In the genomic region with DNA sequence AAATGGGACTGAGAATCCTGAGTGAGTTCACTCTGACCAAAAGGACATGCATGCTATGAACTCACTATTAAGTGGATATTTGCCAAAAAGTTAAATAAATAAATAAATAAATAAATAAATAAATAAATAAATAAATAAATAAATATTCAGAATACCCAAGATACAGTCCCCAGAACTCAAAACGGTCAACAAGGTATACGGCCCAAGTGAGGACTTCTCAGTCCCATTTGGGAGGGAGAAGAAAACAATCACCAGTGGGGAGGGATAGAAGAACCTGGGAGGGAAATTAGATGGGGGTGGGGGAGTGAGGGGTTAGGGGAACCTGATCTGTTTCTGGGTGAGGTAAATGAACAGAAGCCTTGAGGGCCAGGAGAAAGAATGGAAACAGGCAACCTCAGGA, we compare ENCODE assay signal across 35 mouse cellular contexts.
"Had no signal": no experiment of that assay in that cellular context is flagged by ENCODE, and none has a peak within 500 bp of the region (broad histone marks: within the 10 kb centered on the region; RNA-seq: fewer than 3 reads in every experiment).

No protein-coding gene starts in this region.

- H3K4me3 ChIP-seq: heart, embryonic 10.5 days; heart, embryonic 12.5 days; heart, embryonic 13.5 days; heart, embryonic 15.5 days; hindbrain, embryonic 10.5 days; hindbrain, embryonic 12.5 days; hindbrain, embryonic 13.5 days; hindbrain, embryonic 15.5 days; kidney, embryonic 15.5 days; layer of hippocampus, adult 2 months; left cerebral cortex, adult 2 months had no signal

- H3K27ac ChIP-seq: heart, embryonic 10.5 days; heart, embryonic 13.5 days; heart, embryonic 15.5 days; hindbrain, embryonic 10.5 days; hindbrain, embryonic 12.5 days; hindbrain, embryonic 13.5 days; hindbrain, embryonic 14.5 days; hindbrain, embryonic 15.5 days; hindbrain, postnatal 0 days; kidney, embryonic 15.5 days; kidney, postnatal 0 days; layer of hippocampus, adult 2 months; left cerebral cortex, adult 2 months had no signal

- H3K9me3 ChIP-seq: heart, embryonic 10.5 days; heart, embryonic 12.5 days; heart, embryonic 13.5 days; hindbrain, embryonic 10.5 days; hindbrain, embryonic 12.5 days; hindbrain, embryonic 13.5 days; hindbrain, embryonic 15.5 days; kidney, embryonic 15.5 days had no signal

- DNase-seq: heart, postnatal 10 days; heart, postnatal 14 days; heart, postnatal 36 days; heart, postnatal 4 days; kidney, adult 11 months; kidney, adult 18-20 months; kidney, adult 2 months; kidney, adult 8-10 months; kidney, adult 9 months; kidney, postnatal 10 days; kidney, postnatal 14 days; kidney, postnatal 25 days; kidney, postnatal 36 days; kidney, postnatal 4 days; layer of hippocampus, adult 9-11 months; layer of hippocampus, postnatal 36 days had no signal

- H3K36me3 ChIP-seq: heart, embryonic 10.5 days; heart, embryonic 12.5 days; heart, embryonic 13.5 days; heart, embryonic 15.5 days; hindbrain, embryonic 10.5 days; hindbrain, embryonic 12.5 days; hindbrain, embryonic 13.5 days; hindbrain, embryonic 15.5 days; kidney, embryonic 15.5 days had no signal

- H3K4me1 ChIP-seq: heart, embryonic 10.5 days; heart, embryonic 12.5 days; heart, embryonic 13.5 days; heart, embryonic 15.5 days; hindbrain, embryonic 10.5 days; hindbrain, embryonic 12.5 days; hindbrain, embryonic 13.5 days; hindbrain, embryonic 15.5 days; kidney, embryonic 15.5 days had no signal

- ATAC-seq: hindbrain, embryonic 16.5 days; hindbrain, postnatal 0 days; inflammation-experienced regulatory T-cells, adult 6 months; intestine, embryonic 16.5 days; intestine, postnatal 0 days had no signal

- H3K4me2 ChIP-seq: heart, embryonic 11.5 days; heart, embryonic 12.5 days; heart, embryonic 13.5 days; heart, embryonic 15.5 days; hindbrain, embryonic 12.5 days; hindbrain, embryonic 13.5 days; hindbrain, embryonic 14.5 days; hindbrain, embryonic 15.5 days; kidney, embryonic 15.5 days had no signal

- H3K27me3 ChIP-seq: heart, embryonic 12.5 days; heart, embryonic 13.5 days; heart, embryonic 15.5 days; hindbrain, embryonic 12.5 days; hindbrain, embryonic 13.5 days; hindbrain, embryonic 15.5 days; kidney, embryonic 15.5 days had no signal

- H3K9ac ChIP-seq: heart, embryonic 12.5 days; heart, embryonic 13.5 days; heart, embryonic 15.5 days; hindbrain, embryonic 12.5 days; hindbrain, embryonic 13.5 days; hindbrain, embryonic 14.5 days; hindbrain, embryonic 15.5 days; kidney, embryonic 15.5 days had no signal
